Mouse (Mus musculus): ENCODE results near the gene Rsad1.

- no peak for TF ChIP-seq CTCF (IDR thresholded peaks at IDR 0.05; ENCODE audit: insufficient read depth, low read length)
- no peak for TF ChIP-seq POLR2A (IDR thresholded peaks at IDR 0.05; ENCODE audit: borderline replicate concordance, extremely low read depth, low read depth, low read length)
These were observed 25.5 kb upstream of the Rsad1 start for GRCm38 (mm10) chr11:94574560-94574959.
